Mouse (Mus musculus) embryonic facial prominence, embryonic 11.5 days (tissue): Measurements from ENCODE around the gene Hdac7. TPM values are rescaled to one million over a fixed set of nuclear protein-coding genes. Genes with fewer than 3 reads are reported as not detected.

ENCODE experiments used
- ATAC-seq: fragments of 200-750 bp; cut with Nextera tagmentation; replicated peaks from 2 replicates; pipeline ENCODE4 v1.8.0; 2017; ENCODE audit warnings: low read depth; ENCODE audit not compliant: insufficient number of reproducible peaks, low FRiP score, low TSS enrichment
- DNase-seq: peaks from one replicate; pipeline ENCODE4 v3.0.0-alpha.2; 2015; ENCODE audit warnings: low spot score
- H3K27ac ChIP-seq: fragments of 300-500 bp; sonication (generic); replicated peaks from 2 replicates; pipeline ENCODE4 v1.5.1; 2014; ENCODE audit warnings: mild to moderate bottlenecking, low read depth, low read length, control low read depth
- H3K27me3 ChIP-seq: fragments of 300-500 bp; sonication (generic); 2 replicates; pipeline ENCODE4 v1.6.1; 2014; ENCODE audit warnings: mild to moderate bottlenecking, low read length, moderate library complexity, mixed read lengths; ENCODE audit not compliant: control insufficient read depth, insufficient read depth
- H3K36me3 ChIP-seq: fragments of 300-500 bp; sonication (generic); replicated peaks from 2 replicates; pipeline ENCODE4 v1.6.1; 2014; ENCODE audit warnings: low read depth, mild to moderate bottlenecking, low read length, moderate library complexity, mixed read lengths; ENCODE audit not compliant: control insufficient read depth, insufficient read depth
- H3K4me1 ChIP-seq: fragments of 300-500 bp; sonication (generic); 2 replicates; pipeline ENCODE4 v1.6.1; 2014; ENCODE audit warnings: low read length, mixed read lengths; ENCODE audit not compliant: control insufficient read depth, insufficient read depth
- H3K4me2 ChIP-seq: fragments of 300-500 bp; sonication (generic); 2 replicates; pipeline ENCODE4 v1.6.1; 2014; ENCODE audit warnings: low read depth, mild to moderate bottlenecking, control low read depth, low read length, moderate library complexity
- H3K4me3 ChIP-seq: fragments of 300-500 bp; sonication (generic); 2 replicates; pipeline ENCODE4 v1.5.1; 2014; ENCODE audit warnings: low read depth, low read length, control low read depth
- H3K9ac ChIP-seq: fragments of 300-500 bp; sonication (generic); replicated peaks from 2 replicates; pipeline ENCODE4 v1.6.1; 2014; ENCODE audit warnings: mild to moderate bottlenecking, control low read depth, low read length
- H3K9me3 ChIP-seq: fragments of 300-500 bp; sonication (generic); replicated peaks from 2 replicates; pipeline ENCODE4 v1.6.1; 2016; ENCODE audit warnings: mild to moderate bottlenecking, low read length, inconsistent platforms, mixed read lengths; ENCODE audit not compliant: control insufficient read depth
- WGBS: fragments of 180-500 bp; shearing (Covaris S2); extraction: QIAGEN DNeasy Blood & Tissue Kit; methylation state at CpG from one replicate; pipeline ENCODE4 v1.1.7; 2014; 5-methylcytosine and 5-hydroxymethylcytosine counted together
- polyA plus RNA-seq: library from polyadenylated mRNA; unstranded; fragments of >200 nt; fragmentation: Nextera tagmentation; extraction: Ambion mirVana; gene quantifications from 2 replicates; pipeline ENCODE4 v1.2.1, GENCODE M21; 2014

Hdac7 gene
- polyA plus RNA-seq, 1 experiment from 2014 or later: 17.0 TPM

- peaks cover 3% of the 10 kb centered on the region for H3K36me3 ChIP-seq
- H3K4me2 ChIP-seq: no peak overlapping the region
- no peak overlapping the region for H3K27ac ChIP-seq
- no peak overlapping the region for H3K4me3 ChIP-seq
- 71% methylated on average over 5 of the region's 5 CpGs for WGBS
- DNase-seq (no peak), ATAC-seq (no peak)
- no peaks in the 10 kb centered on the region for H3K9me3 ChIP-seq
- H3K27me3 ChIP-seq: no peaks in the 10 kb centered on the region
- no peak overlapping the region for H3K9ac ChIP-seq
- H3K4me1 ChIP-seq: no peaks in the 10 kb centered on the region
These were observed 50.0 kb downstream of the Hdac7 start for GRCm38 (mm10) chr15:97794268-97794667.

- WGBS: 91% methylated on average over 18 of the region's 18 CpGs
- Histone ChIP-seq H3K27me3 (no peaks in the 10 kb centered on the region), H3K9me3 (no peaks in the 10 kb centered on the region), H3K27ac (no peak overlapping the region), H3K36me3 (peaks cover 3% of the 10 kb centered on the region), H3K4me3 (no peak overlapping the region), H3K4me2 (no peak overlapping the region), H3K9ac (no peak overlapping the region), H3K4me1 (no peaks in the 10 kb centered on the region)
- DNase-seq: no peak
- no peak for ATAC-seq
These were observed 50.7 kb downstream of the Hdac7 start for GRCm38 (mm10) chr15:97793386-97794153.

GRCm38 (mm10) chr15:97791126-97791700, 53.1 kb downstream of the Hdac7 start:
- Histone ChIP-seq H3K9me3 (no peaks in the 10 kb centered on the region), H3K4me1 (no peaks in the 10 kb centered on the region), H3K27ac (no peak overlapping the region), H3K4me3 (no peak overlapping the region), H3K9ac (no peak overlapping the region), H3K36me3 (peaks cover 3% of the 10 kb centered on the region), H3K4me2 (no peak overlapping the region), H3K27me3 (no peaks in the 10 kb centered on the region)
- DNase-seq: no peak
- WGBS: 90% methylated on average over 11 of the region's 11 CpGs
- no peak for ATAC-seq

GRCm38 (mm10) chr15:97789761-97790505, 54.4 kb downstream of the Hdac7 start:
- H3K9me3 ChIP-seq: no peaks in the 10 kb centered on the region
- H3K27ac ChIP-seq: no peak overlapping the region
- H3K27me3 ChIP-seq: no peaks in the 10 kb centered on the region
- H3K4me3 ChIP-seq: no peak overlapping the region
- ATAC-seq (no peak), DNase-seq (peak; percentile 73)
- H3K9ac ChIP-seq: no peak overlapping the region
- H3K36me3 ChIP-seq: no peaks in the 10 kb centered on the region
- no peak overlapping the region for H3K4me2 ChIP-seq
- H3K4me1 ChIP-seq: no peaks in the 10 kb centered on the region
- WGBS: 61% methylated on average over 20 of the region's 20 CpGs

GRCm38 (mm10) chr15:97788821-97789220, 55.5 kb downstream of the Hdac7 start:
- DNase-seq (no peak), ATAC-seq (no peak)
- 65% methylated on average over 6 of the region's 6 CpGs for WGBS
- Histone ChIP-seq H3K4me1 (no peaks in the 10 kb centered on the region), H3K4me3 (no peak overlapping the region), H3K27ac (no peak overlapping the region), H3K36me3 (no peaks in the 10 kb centered on the region), H3K4me2 (no peak overlapping the region), H3K27me3 (no peaks in the 10 kb centered on the region), H3K9me3 (no peaks in the 10 kb centered on the region), H3K9ac (no peak overlapping the region)

GRCm38 (mm10) chr15:97787799-97788667, 56.3 kb downstream of the Hdac7 start:
- Histone ChIP-seq H3K4me2 (no peak overlapping the region), H3K27ac (no peak overlapping the region), H3K4me1 (no peaks in the 10 kb centered on the region), H3K9me3 (no peaks in the 10 kb centered on the region), H3K4me3 (no peak overlapping the region), H3K27me3 (no peaks in the 10 kb centered on the region), H3K9ac (no peak overlapping the region), H3K36me3 (no peaks in the 10 kb centered on the region)
- ATAC-seq (no peak), DNase-seq (no peak)
- 69% methylated on average over 19 of the region's 19 CpGs for WGBS

GRCm38 (mm10) chr15:97787148-97787798, 57.0 kb downstream of the Hdac7 start:
- ATAC-seq: no peak
- Histone ChIP-seq H3K9ac (no peak overlapping the region), H3K4me1 (no peaks in the 10 kb centered on the region; the same call in 1 of the 2 replicates), H3K4me2 (no peak overlapping the region), H3K9me3 (no peaks in the 10 kb centered on the region), H3K27me3 (no peaks in the 10 kb centered on the region), H3K27ac (no peak overlapping the region), H3K4me3 (no peak overlapping the region), H3K36me3 (no peaks in the 10 kb centered on the region)
- WGBS: 81% methylated on average over 7 of the region's 7 CpGs
- DNase-seq: no peak
